Mouse (Mus musculus): ENCODE results near the gene Fam129b. TPM values are rescaled to one million over a fixed set of nuclear protein-coding genes. Genes with fewer than 3 reads are reported as not detected.

Gene Fam129b
- 14.7 TPM for polyA plus RNA-seq (2015; fragmentation: Illumina TruSeq; extraction: RNeasy Lipid Tissue Mini Kit (QIAGEN cat#74804); ENCODE audit: insufficient read depth, low read depth, low replicate concordance)

GRCm38 (mm10) chr2:32875675-32876489 is at the start of gene Fam129b:
TSS of gene Fam129b (plus strand) at chr2:32876114.

GRCm38 (mm10) chr2:32846805-32847467 is 29.0 kb upstream of the Fam129b start, which contains the start of gene Stxbp1:
TSS of gene Stxbp1 (minus strand) at chr2:32847245.

GRCm38 (mm10) chr2:32961192-32961995 is 85.5 kb downstream of the Fam129b start, which contains the start of the genes Rpl12 and Lrsam1:
TSS of gene Rpl12 (plus strand) at chr2:32961559.
TSS of gene Lrsam1 (minus strand) at chr2:32961614.

Other genes with a start within 250 kb of the Fam129b start
- 78.3 TPM for gene Eng, start 229.5 kb upstream of the Fam129b start, polyA plus RNA-seq (2015; fragmentation: Illumina TruSeq; extraction: RNeasy Lipid Tissue Mini Kit (QIAGEN cat#74804); ENCODE audit: insufficient read depth, low read depth, low replicate concordance)
- gene Fpgs, start 172.0 kb upstream of the Fam129b start, polyA plus RNA-seq (2015; fragmentation: Illumina TruSeq; extraction: RNeasy Lipid Tissue Mini Kit (QIAGEN cat#74804); ENCODE audit: insufficient read depth, low read depth, low replicate concordance), result 25.2 TPM
- 22.0 TPM for gene Cdk9, start 163.0 kb upstream of the Fam129b start, polyA plus RNA-seq (2015; fragmentation: Illumina TruSeq; extraction: RNeasy Lipid Tissue Mini Kit (QIAGEN cat#74804); ENCODE audit: insufficient read depth, low read depth, low replicate concordance)
- gene Sh2d3c, start 155.1 kb upstream of the Fam129b start, polyA plus RNA-seq (2015; fragmentation: Illumina TruSeq; extraction: RNeasy Lipid Tissue Mini Kit (QIAGEN cat#74804); ENCODE audit: insufficient read depth, low read depth, low replicate concordance), result 7.7 TPM
- gene 6330409D20Rik, start 135.1 kb upstream of the Fam129b start, polyA plus RNA-seq (2015; fragmentation: Illumina TruSeq; extraction: RNeasy Lipid Tissue Mini Kit (QIAGEN cat#74804); ENCODE audit: insufficient read depth, low read depth, low replicate concordance), result not detected
- gene Tor2a, start 118.9 kb upstream of the Fam129b start, polyA plus RNA-seq (2015; fragmentation: Illumina TruSeq; extraction: RNeasy Lipid Tissue Mini Kit (QIAGEN cat#74804); ENCODE audit: insufficient read depth, low read depth, low replicate concordance), result 24.0 TPM
- 0.70 TPM for gene Ttc16, start 100.5 kb upstream of the Fam129b start, polyA plus RNA-seq (2015; fragmentation: Illumina TruSeq; extraction: RNeasy Lipid Tissue Mini Kit (QIAGEN cat#74804); ENCODE audit: insufficient read depth, low read depth, low replicate concordance)
- gene Ptrh1, start 100.3 kb upstream of the Fam129b start, polyA plus RNA-seq (2015; fragmentation: Illumina TruSeq; extraction: RNeasy Lipid Tissue Mini Kit (QIAGEN cat#74804); ENCODE audit: insufficient read depth, low read depth, low replicate concordance), result 4.1 TPM
- 0.48 TPM for gene Cfap157, start 91.7 kb upstream of the Fam129b start, polyA plus RNA-seq (2015; fragmentation: Illumina TruSeq; extraction: RNeasy Lipid Tissue Mini Kit (QIAGEN cat#74804); ENCODE audit: insufficient read depth, low read depth, low replicate concordance)
- gene Stxbp1, start 28.9 kb upstream of the Fam129b start, polyA plus RNA-seq (2015; fragmentation: Illumina TruSeq; extraction: RNeasy Lipid Tissue Mini Kit (QIAGEN cat#74804); ENCODE audit: insufficient read depth, low read depth, low replicate concordance), result 7.2 TPM
- 289 TPM for gene Rpl12, start 85.4 kb downstream of the Fam129b start, polyA plus RNA-seq (2015; fragmentation: Illumina TruSeq; extraction: RNeasy Lipid Tissue Mini Kit (QIAGEN cat#74804); ENCODE audit: insufficient read depth, low read depth, low replicate concordance)
- 3.8 TPM for gene Lrsam1, start 85.5 kb downstream of the Fam129b start, polyA plus RNA-seq (2015; fragmentation: Illumina TruSeq; extraction: RNeasy Lipid Tissue Mini Kit (QIAGEN cat#74804); ENCODE audit: insufficient read depth, low read depth, low replicate concordance)
- gene Slc2a8, start 106.0 kb downstream of the Fam129b start, polyA plus RNA-seq (2015; fragmentation: Illumina TruSeq; extraction: RNeasy Lipid Tissue Mini Kit (QIAGEN cat#74804); ENCODE audit: insufficient read depth, low read depth, low replicate concordance), result 4.8 TPM

Data from pancreas, adult 10 weeks (tissue).